ENCODE assay signal across 7 mouse cellular contexts in the genomic region with DNA sequence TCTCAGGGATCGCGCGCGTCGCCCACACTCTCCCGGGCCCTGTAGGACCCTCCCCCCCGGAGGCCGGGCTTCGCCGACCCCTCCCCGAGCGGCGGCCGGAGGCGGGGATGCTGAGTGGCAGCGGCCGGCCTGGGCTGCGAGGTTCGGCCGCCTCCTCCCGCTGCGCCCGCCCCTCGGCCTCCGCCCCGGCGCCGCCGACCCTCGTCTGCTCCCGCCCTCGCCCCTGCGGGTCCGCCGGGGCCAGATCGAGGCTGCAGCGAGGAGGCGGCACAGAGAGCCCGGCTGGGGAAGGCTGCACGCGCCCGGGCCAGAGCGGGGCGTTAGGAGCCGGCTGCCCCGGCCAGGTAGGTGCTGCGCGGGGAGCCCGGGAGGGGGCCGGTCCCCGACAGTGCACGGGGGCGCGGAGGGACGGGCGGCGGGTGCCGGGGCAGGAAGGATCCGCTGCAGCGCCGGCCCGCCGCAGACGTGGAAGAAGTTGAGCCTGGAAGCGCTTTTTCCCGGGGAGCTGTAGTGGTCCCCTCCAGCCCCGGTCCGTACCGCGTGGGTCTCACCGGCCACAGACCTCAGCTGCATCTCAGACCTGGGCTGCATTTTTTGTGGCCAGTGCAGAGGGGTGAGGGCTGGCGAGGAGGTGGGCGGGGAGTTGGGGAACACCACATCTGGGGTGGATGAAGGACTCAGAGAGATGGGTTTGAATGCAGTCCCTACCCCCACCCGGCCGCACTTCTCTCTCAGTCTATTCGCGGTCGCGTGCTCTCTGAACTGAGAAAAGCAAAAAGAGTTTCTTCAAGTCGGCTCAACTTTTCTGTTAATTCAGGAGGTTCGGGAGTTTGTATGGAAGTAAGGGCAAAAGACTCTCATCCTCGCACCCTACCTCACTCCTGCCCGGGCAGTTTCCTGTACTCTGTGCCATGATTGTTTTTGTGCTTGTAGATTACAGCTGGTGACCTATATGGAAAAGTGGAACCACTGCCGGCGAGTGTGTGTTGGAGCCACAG. TPM values are rescaled to one million over a fixed set of nuclear protein-coding genes. Genes with fewer than 3 reads are reported as not detected.
DNase-seq lines count a peak whose midpoint lies in the region; ATAC-seq and TF ChIP-seq lines count a peak whose summit lies in the region.

A gene (plus strand): TSS at position 234 of the 998 bp plus-strand sequence.

- WGBS in forebrain, embryonic 15.5 days, result under 1% methylated on average over 80 of the region's 85 CpGs
- WGBS in macrophage (ENCODE audit: missing documents), result 3% methylated on average over 83 of the region's 85 CpGs

- H3K4me1 ChIP-seq in ES-Bruce4 (ENCODE audit: control insufficient read depth, insufficient read depth, low read length), result no peaks in the 10 kb centered on the region
- peaks cover 25% of the 10 kb centered on the region for H3K4me1 ChIP-seq in forebrain, embryonic 15.5 days

- H3K4me3 ChIP-seq in ES-Bruce4 (ENCODE audit: low read depth, low read length) (peak within 1 kb of the TSS; percentile 91), macrophage (ENCODE audit: inconsistent target) (peak within 1 kb of the TSS; percentile 41)
- peak within 1 kb of the TSS; percentile 89 for H3K4me3 ChIP-seq in forebrain, embryonic 15.5 days

- peak; percentile 87 for ATAC-seq in forebrain, embryonic 15.5 days (replicated peaks)
- peak; percentile 24 to 37; a peak in 2 of 4 replicates for ATAC-seq in hematopoietic stem cell, adult 5-6 weeks (replicated peaks in 1 of 2; ENCODE audit: insufficient read depth in 1 of 2, low FRiP score in 2 of 2, low TSS enrichment in 1 of 2, low read depth in 1 of 2, poor library complexity in 2 of 2, severe bottlenecking in 2 of 2)

- H3K27me3 ChIP-seq in ES-Bruce4 (ENCODE audit: control insufficient read depth, insufficient read depth, low read length, poor library complexity, severe bottlenecking), result peaks cover 3% of the 10 kb centered on the region
- H3K27me3 ChIP-seq in forebrain, embryonic 15.5 days, result no peaks in the 10 kb centered on the region

- intact Hi-C loops in left cerebral cortex, postnatal 10 days (cut with DNase I), result loop anchor here (5.0 to 10.0 kb wide), 3 partner anchors 73 to 277 kb away; no protein-coding TSS in a partner anchor

- TF ChIP-seq CTCF in ES-Bruce4 (IDR thresholded peaks at IDR 0.05; ENCODE audit: low read depth, low read length), result no peak

- no peaks in the 10 kb centered on the region for H3K9me3 ChIP-seq in ES-Bruce4 (replicated peaks; ENCODE audit: control insufficient read depth, insufficient read depth, low read length, poor library complexity, severe bottlenecking)
- H3K9me3 ChIP-seq in forebrain, embryonic 15.5 days, result no peaks in the 10 kb centered on the region

- no peaks in the 10 kb centered on the region for H3K79me2 ChIP-seq in macrophage (ENCODE audit: inconsistent target)

- no peak for TF ChIP-seq EP300 in ES-Bruce4 (IDR thresholded peaks at IDR 0.05; ENCODE audit: insufficient read depth, low read depth, low read length)

- H3K9ac ChIP-seq in ES-Bruce4 (ENCODE audit: low read depth, poor library complexity, severe bottlenecking), result peak within 1 kb of the TSS; percentile 88
- peak within 1 kb of the TSS; percentile 74 for H3K9ac ChIP-seq in forebrain, embryonic 15.5 days (replicated peaks)

- no peak within 1 kb of the TSS for H3K27ac ChIP-seq in ES-Bruce4 (ENCODE audit: insufficient read depth, low read length)
- H3K27ac ChIP-seq in forebrain, embryonic 15.5 days (replicated peaks), result peak within 1 kb of the TSS; percentile 46; the same call in 1 of the 2 replicates
- no peak within 1 kb of the TSS for H3K27ac ChIP-seq in macrophage

- peak within 1 kb of the TSS; percentile 100 for H3K4me2 ChIP-seq in forebrain, embryonic 15.5 days (replicated peaks)

- H3K36me3 ChIP-seq in ES-Bruce4 (ENCODE audit: control insufficient read depth, insufficient read depth, low read length, poor library complexity, severe bottlenecking) (no peaks in the 10 kb centered on the region), macrophage (ENCODE audit: inconsistent target) (no peaks in the 10 kb centered on the region)
- no peaks in the 10 kb centered on the region for H3K36me3 ChIP-seq in forebrain, embryonic 15.5 days

- no peak for TF ChIP-seq POLR2A in ES-Bruce4 (IDR thresholded peaks at IDR 0.05; ENCODE audit: insufficient read depth, low read length)

- DNase-seq in adrenal gland, adult 18-20 months (ENCODE audit: low spot score in 2 of 2), result peak; percentile 57 to 64
- DNase-seq in left cerebral cortex, postnatal 10 days (ENCODE audit: extremely low spot score in 1 of 2, low spot score in 2 of 2), result peak; percentile 8 to 88
- peak; percentile 49 to 63 for DNase-seq in right cerebral cortex, postnatal 10 days (ENCODE audit: low spot score in 2 of 2)

RNA-seq across cellular contexts. Expression of the gene that starts here (rescaled TPM):
- 12.5 and 13.3 TPM in 2 replicates for polyA plus RNA-seq in ES-Bruce4 (2011; ENCODE audit: insufficient read depth, insufficient read length, low read depth, missing spikeins)
- total RNA-seq in adrenal gland, adult 18-20 months (2021), result 10 to 100 TPM; 22.4 to 31.0 TPM
- polyA plus RNA-seq in forebrain, embryonic 15.5 days (2015; fragmentation: Nextera tagmentation; extraction: Ambion mirVana), result 14.7 and 15.5 TPM in 2 replicates
- 8.1 and 10.6 TPM in 2 replicates for total RNA-seq in hematopoietic stem cell, adult 5-6 weeks (2017)
- total RNA-seq in left cerebral cortex, postnatal 10 days (2021), result 10 to 100 TPM; 21.2 to 30.3 TPM
- 100 to 1,000 TPM in 5 of 26 experiments, 10 to 100 TPM in 19, 1 to 10 TPM in 2; 4.9 to 310 (median 44.4) TPM for total RNA-seq in macrophage (2018; cell fraction: chromatin; rRNA removed)
- 100 to 1,000 TPM in 12 of 26 experiments, 10 to 100 TPM in 14; 36.5 to 198 (median 70.7) TPM for total RNA-seq in macrophage (2018; cell fraction: cytosol; rRNA removed)
- 100 to 1,000 TPM in 11 of 26 experiments, 10 to 100 TPM in 15; 16.9 to 315 (median 82.9) TPM for total RNA-seq in macrophage (2018; cell fraction: nucleus; rRNA removed)
- polyA plus RNA-seq in macrophage (2018), result 110 to 144 TPM (median 137 TPM) in 3 replicates

Comparison
In these comparisons a context has a peak if more than half of its experiments do, and no peak if none do; other contexts are left out.
1. H3K4me3 ChIP-seq: peak in every context shown above with its lines; median percentile 91 in ES-Bruce4; 89 in forebrain, embryonic 15.5 days; 41 in macrophage.